Mouse (Mus musculus): ENCODE data around the gene Ctnna3.
"Not testable (repeated sequence)": the region's sequence is repeated elsewhere in the genome, so short reads cannot be mapped to it uniquely, and the experiment has no call there.

Ctnna3 gene

GRCm38 (mm10) chr10:63427146-63427545, 2.8 kb upstream of the Ctnna3 start:
- DNase-seq, result no peak

GRCm38 (mm10) chr10:63428243-63429022, 1.5 kb upstream of the Ctnna3 start:
- peak; percentile 39 to 50 for DNase-seq

GRCm38 (mm10) chr10:63429023-63429340, 916 bp upstream of the Ctnna3 start:
- no peak for DNase-seq

- peak; percentile 98 to 99 for DNase-seq
Observed at GRCm38 (mm10) chr10:63429380-63429779, 518 bp upstream of the Ctnna3 start.

GRCm38 (mm10) chr10:63431221-63431736, 1.4 kb downstream of the Ctnna3 start:
- DNase-seq, result no peak

GRCm38 (mm10) chr10:63432099-63432498, 2.2 kb downstream of the Ctnna3 start:
- DNase-seq, result no peak

GRCm38 (mm10) chr10:63432887-63433286, 3.0 kb downstream of the Ctnna3 start:
- DNase-seq, result no peak

- DNase-seq, result no peak
Observed at GRCm38 (mm10) chr10:63438736-63439262, 8.9 kb downstream of the Ctnna3 start.

- no peak for DNase-seq
Observed at GRCm38 (mm10) chr10:63439694-63440228, 9.9 kb downstream of the Ctnna3 start.

- not testable (repeated sequence) for DNase-seq
Observed at GRCm38 (mm10) chr10:63444602-63445387, 14.9 kb downstream of the Ctnna3 start.

- DNase-seq, result no peak
Observed at GRCm38 (mm10) chr10:63453926-63454325, 24.0 kb downstream of the Ctnna3 start.

GRCm38 (mm10) chr10:63455110-63455878, 25.4 kb downstream of the Ctnna3 start:
- peak; percentile 56 to 73 for DNase-seq

GRCm38 (mm10) chr10:63457292-63458128, 27.6 kb downstream of the Ctnna3 start:
- no peak for DNase-seq

- DNase-seq, result no peak
Observed at GRCm38 (mm10) chr10:63460935-63461334, 31.0 kb downstream of the Ctnna3 start.

- no peak for DNase-seq
Observed at GRCm38 (mm10) chr10:63472473-63472872, 42.6 kb downstream of the Ctnna3 start.

GRCm38 (mm10) chr10:63476167-63476647, 46.3 kb downstream of the Ctnna3 start:
- DNase-seq, result peak; percentile 11 to 20

GRCm38 (mm10) chr10:63478946-63479345, 49.0 kb downstream of the Ctnna3 start:
- no peak for DNase-seq

- DNase-seq, result peak; percentile 14 to 23
Observed at GRCm38 (mm10) chr10:63480066-63480465, 50.2 kb downstream of the Ctnna3 start.

- DNase-seq, result peak; percentile 39 to 64
Observed at GRCm38 (mm10) chr10:63488346-63488745, 58.4 kb downstream of the Ctnna3 start.

- DNase-seq, result no peak
Observed at GRCm38 (mm10) chr10:63523956-63524355, 94.1 kb downstream of the Ctnna3 start.

- DNase-seq, result no peak
Observed at GRCm38 (mm10) chr10:63526027-63526426, 96.1 kb downstream of the Ctnna3 start.

Measured in cerebellum, postnatal 10 days (tissue).